Mouse (Mus musculus) forebrain, embryonic 14.5 days (tissue): ENCODE results near the gene Zcchc7. TPM values are rescaled to one million over a fixed set of nuclear protein-coding genes. Genes with fewer than 3 reads are reported as not detected.

Experiments used
- ATAC-seq: fragments of 200-750 bp; cut with Nextera tagmentation; 2 replicates; pipeline ENCODE4 v1.8.0; 2017; ENCODE audit warnings: mild to moderate bottlenecking, moderate library complexity
- DNase-seq: peaks from one replicate; pipeline ENCODE4 v3.0.0-alpha.2; 2015; ENCODE audit warnings: low spot score
- H3K27ac ChIP-seq: fragments of 300-500 bp; sonication (generic); 2 replicates; pipeline ENCODE4 v1.5.1; 2014; ENCODE audit warnings: low read depth, mild to moderate bottlenecking, control low read depth, low read length, moderate library complexity
- H3K27me3 ChIP-seq: fragments of 300-500 bp; sonication (generic); replicated peaks from 2 replicates; pipeline ENCODE4 v1.6.1; 2014; ENCODE audit warnings: low read length, control low read depth, mixed read lengths; ENCODE audit not compliant: control insufficient read depth, insufficient read depth
- H3K36me3 ChIP-seq: fragments of 300-500 bp; sonication (generic); 2 replicates; pipeline ENCODE4 v1.6.1; 2014; ENCODE audit warnings: low read length, control low read depth; ENCODE audit not compliant: control insufficient read depth, insufficient read depth
- H3K4me1 ChIP-seq: fragments of 300-500 bp; sonication (generic); 2 replicates; pipeline ENCODE4 v1.6.1; 2014; ENCODE audit warnings: antibody characterized with exemption, low read length, control low read depth; ENCODE audit not compliant: control insufficient read depth, insufficient read depth
- H3K4me2 ChIP-seq: fragments of 300-500 bp; sonication (generic); 2 replicates; pipeline ENCODE4 v1.6.1; 2014; ENCODE audit warnings: mild to moderate bottlenecking, control low read depth, low read length
- H3K4me3 ChIP-seq: fragments of 300-500 bp; sonication (generic); 2 replicates; pipeline ENCODE4 v1.5.1; 2014; ENCODE audit warnings: low read depth, low read length, control low read depth
- H3K9ac ChIP-seq: fragments of 300-500 bp; sonication (generic); 2 replicates; pipeline ENCODE4 v1.6.1; 2014; ENCODE audit warnings: mild to moderate bottlenecking, low read length, control low read depth, moderate library complexity
- H3K9me3 ChIP-seq: fragments of 300-500 bp; sonication (generic); replicated peaks from 2 replicates; pipeline ENCODE4 v1.6.1; 2016; ENCODE audit warnings: low read length, control low read depth, mixed read lengths; ENCODE audit not compliant: control insufficient read depth
- WGBS: fragments of 180-500 bp; shearing (Covaris S2); extraction: QIAGEN DNeasy Blood & Tissue Kit; methylation state at CpG from one replicate; pipeline ENCODE4 v1.1.7; 2014; 5-methylcytosine and 5-hydroxymethylcytosine counted together
- polyA plus RNA-seq: library from polyadenylated mRNA; unstranded; fragments of >200 nt; fragmentation: Nextera tagmentation; extraction: Ambion mirVana; gene quantifications from 2 replicates; pipeline ENCODE4 v1.2.1, GENCODE M21; 2014

Gene Zcchc7
- polyA plus RNA-seq, 1 experiment from 2014 or later, result 23.2 TPM

GRCm38 (mm10) chr4:44917907-44918306 is 162.2 kb downstream of the Zcchc7 start:
- H3K9ac ChIP-seq, result no peak overlapping the region

GRCm38 (mm10) chr4:44920831-44921230 is 165.2 kb downstream of the Zcchc7 start:
- no peaks in the 10 kb centered on the region for H3K27me3 ChIP-seq
- DNase-seq (no peak), ATAC-seq (no peak)
- H3K27ac ChIP-seq, result no peak overlapping the region
- 48% methylated on average over 5 of the region's 5 CpGs for WGBS
- no peak overlapping the region for H3K4me3 ChIP-seq
- no peaks in the 10 kb centered on the region for H3K36me3 ChIP-seq
- H3K9me3 ChIP-seq, result no peaks in the 10 kb centered on the region
- H3K4me1 ChIP-seq, result peaks cover 4% of the 10 kb centered on the region; the same call in 1 of the 2 replicates
- no peak overlapping the region for H3K9ac ChIP-seq
- H3K4me2 ChIP-seq, result no peak overlapping the region

More at GRCm38 (mm10) chr4:44917907-44918306, 162.2 kb downstream of the Zcchc7 start:
- Histone ChIP-seq H3K4me1 (peaks cover 4% of the 10 kb centered on the region; the same call in 1 of the 2 replicates), H3K9me3 (no peaks in the 10 kb centered on the region), H3K27ac (peak overlapping the region; percentile 52; the same call in 1 of the 2 replicates), H3K36me3 (no peaks in the 10 kb centered on the region), H3K4me2 (no peak overlapping the region), H3K27me3 (no peaks in the 10 kb centered on the region), H3K4me3 (no peak overlapping the region)
- 15% methylated on average over 3 of the region's 3 CpGs for WGBS
- peak; percentile 46; the same call in 1 of the 2 replicates for ATAC-seq
- DNase-seq, result peak; percentile 56

DNA sequence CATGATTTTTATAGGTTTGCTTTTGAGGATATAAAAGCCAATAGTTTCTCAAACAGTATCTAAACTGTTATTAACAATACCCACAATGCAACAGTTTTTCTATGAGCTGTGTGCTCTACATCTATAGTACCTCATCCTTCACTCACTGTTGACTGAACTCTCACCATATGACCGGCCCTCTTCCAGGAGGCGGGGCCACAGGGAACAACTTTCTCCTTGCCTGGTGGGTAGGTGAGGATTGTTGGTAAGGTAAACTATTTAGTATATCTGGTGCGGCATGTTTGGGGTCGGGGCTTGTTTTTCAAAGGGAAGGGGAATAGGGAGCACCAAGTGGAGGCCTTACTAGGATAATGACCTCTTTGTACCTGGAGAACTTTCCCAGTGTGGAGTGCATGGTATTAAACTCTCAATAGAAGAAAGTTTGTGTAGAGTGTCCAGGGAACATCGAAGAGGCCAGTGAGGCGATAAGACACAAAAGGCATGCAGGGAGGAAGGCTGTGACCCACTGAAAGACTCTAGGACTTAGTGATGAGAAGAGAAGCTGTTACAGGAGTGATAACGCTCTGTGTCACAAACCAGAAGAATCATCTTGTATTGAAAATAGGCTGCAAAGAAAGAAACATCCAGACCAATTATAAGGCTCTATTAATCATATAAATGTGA is 166.9 kb downstream of the Zcchc7 start:
- 90% methylated on average over 7 of the region's 7 CpGs for WGBS
- no peaks in the 10 kb centered on the region for H3K27me3 ChIP-seq
- no peak overlapping the region for H3K9ac ChIP-seq
- H3K9me3 ChIP-seq, result no peaks in the 10 kb centered on the region
- ATAC-seq (no peak), DNase-seq (no peak)
- H3K4me1 ChIP-seq, result peaks cover 1% of the 10 kb centered on the region; the same call in 1 of the 2 replicates
- no peak overlapping the region for H3K4me2 ChIP-seq
- H3K27ac ChIP-seq, result no peak overlapping the region
- H3K4me3 ChIP-seq, result no peak overlapping the region
- H3K36me3 ChIP-seq, result peaks cover 13% of the 10 kb centered on the region

- Histone ChIP-seq H3K9me3 (no peaks in the 10 kb centered on the region), H3K4me3 (no peak overlapping the region), H3K4me1 (no peaks in the 10 kb centered on the region), H3K9ac (no peak overlapping the region), H3K36me3 (peaks cover 13% of the 10 kb centered on the region), H3K4me2 (no peak overlapping the region), H3K27me3 (no peaks in the 10 kb centered on the region), H3K27ac (no peak overlapping the region)
- WGBS, result 93% methylated on average over 5 of the region's 5 CpGs
- no peak for ATAC-seq
- DNase-seq, result no peak
Observed at GRCm38 (mm10) chr4:44923129-44923481, 167.4 kb downstream of the Zcchc7 start.

DNA sequence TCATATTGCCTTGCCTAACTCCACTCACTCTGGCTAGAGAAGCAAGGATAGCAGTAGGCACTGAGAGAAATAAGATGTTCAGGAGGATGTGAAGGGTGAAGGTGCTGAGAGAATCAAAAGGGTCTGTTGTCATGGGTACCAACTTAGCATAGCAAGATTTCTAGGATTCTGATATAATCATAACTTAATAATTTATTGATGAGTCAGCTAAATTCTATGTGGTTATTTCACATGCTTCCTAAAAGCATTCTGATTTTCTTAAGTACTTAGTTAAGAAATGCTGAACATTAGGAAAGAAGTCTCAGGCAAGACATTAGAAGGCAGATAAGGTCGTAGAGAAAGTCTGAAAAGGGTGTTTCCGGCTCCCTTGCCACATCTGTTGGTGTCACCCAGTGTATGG is 172.3 kb downstream of the Zcchc7 start:
- no peaks in the 10 kb centered on the region for H3K9me3 ChIP-seq
- WGBS, result 79% methylated on average over 2 of the region's 2 CpGs

GRCm38 (mm10) chr4:44928790-44929189 is 173.1 kb downstream of the Zcchc7 start:
- no peak for DNase-seq
- Histone ChIP-seq H3K4me1 (no peaks in the 10 kb centered on the region), H3K9me3 (no peaks in the 10 kb centered on the region), H3K36me3 (peaks cover 55% of the 10 kb centered on the region), H3K4me2 (no peak overlapping the region), H3K9ac (no peak overlapping the region), H3K27ac (no peak overlapping the region), H3K27me3 (no peaks in the 10 kb centered on the region), H3K4me3 (no peak overlapping the region)
- WGBS, result 61% methylated on average over 3 of the region's 3 CpGs
- ATAC-seq, result no peak

More for the DNA sequence above, 172.3 kb downstream of the Zcchc7 start:
- no peaks in the 10 kb centered on the region for H3K27me3 ChIP-seq
- DNase-seq (no peak), ATAC-seq (no peak)
- H3K36me3 ChIP-seq, result peaks cover 47% of the 10 kb centered on the region
- H3K9ac ChIP-seq, result no peak overlapping the region
- no peak overlapping the region for H3K27ac ChIP-seq
- no peak overlapping the region for H3K4me2 ChIP-seq
- no peak overlapping the region for H3K4me3 ChIP-seq
- H3K4me1 ChIP-seq, result no peaks in the 10 kb centered on the region

DNA sequence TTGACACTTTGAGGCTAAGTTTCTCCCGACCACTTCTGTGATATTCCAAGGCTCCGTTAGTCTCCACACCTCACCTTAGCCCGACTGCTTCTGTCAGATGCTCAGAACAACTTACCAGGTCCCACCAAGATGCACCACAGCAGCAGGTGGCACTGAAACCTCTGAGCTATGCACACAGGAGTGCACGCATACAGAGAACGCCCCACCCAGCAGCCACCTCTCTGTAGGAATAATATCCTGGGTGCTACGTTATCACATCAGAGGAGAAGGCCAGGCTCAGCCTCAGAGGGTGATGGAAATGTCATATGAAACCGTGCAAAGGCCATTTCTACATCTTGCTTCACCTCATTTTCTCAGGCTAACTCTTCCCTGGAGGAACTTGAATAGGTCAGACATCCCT is 174.7 kb downstream of the Zcchc7 start:
- Histone ChIP-seq H3K36me3 (peaks cover 56% of the 10 kb centered on the region), H3K27ac (no peak overlapping the region), H3K4me3 (no peak overlapping the region), H3K27me3 (no peaks in the 10 kb centered on the region), H3K9ac (no peak overlapping the region), H3K4me1 (no peaks in the 10 kb centered on the region), H3K9me3 (no peaks in the 10 kb centered on the region), H3K4me2 (no peak overlapping the region)
- WGBS, result 93% methylated on average over 7 of the region's 7 CpGs
- ATAC-seq, result no peak
- no peak for DNase-seq

DNA sequence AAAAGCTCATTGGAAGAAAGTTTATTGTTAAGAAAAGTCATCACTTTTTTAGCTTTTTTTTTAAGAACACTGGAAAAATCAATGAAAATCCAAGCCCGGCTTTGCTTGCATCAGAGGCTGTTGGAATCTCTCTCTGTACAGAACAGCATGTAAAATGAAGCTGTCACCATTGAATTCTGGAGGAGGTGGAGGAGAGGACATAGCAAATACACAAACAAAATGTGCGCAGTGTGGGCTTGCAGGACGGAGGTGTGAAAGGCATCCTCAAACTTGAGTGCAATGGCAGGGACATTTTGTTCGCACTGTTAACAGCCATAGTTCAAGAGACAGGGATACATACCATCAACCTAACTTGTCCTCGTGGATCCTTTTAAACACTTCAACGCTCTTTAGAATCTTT is 176.1 kb downstream of the Zcchc7 start:
- Histone ChIP-seq H3K4me3 (no peak overlapping the region), H3K27me3 (no peaks in the 10 kb centered on the region), H3K27ac (no peak overlapping the region), H3K9ac (no peak overlapping the region), H3K4me1 (no peaks in the 10 kb centered on the region), H3K4me2 (no peak overlapping the region), H3K9me3 (no peaks in the 10 kb centered on the region), H3K36me3 (peaks cover 48% of the 10 kb centered on the region)
- DNase-seq (no peak), ATAC-seq (no peak)
- 87% methylated on average over 6 of the region's 6 CpGs for WGBS
